Mouse (Mus musculus): Measurements from ENCODE around the gene Isca1.
"Not testable (repeated sequence)": the region's sequence is repeated elsewhere in the genome, so short reads cannot be mapped to it uniquely, and the experiment has no call there.

Isca1 gene

DNA sequence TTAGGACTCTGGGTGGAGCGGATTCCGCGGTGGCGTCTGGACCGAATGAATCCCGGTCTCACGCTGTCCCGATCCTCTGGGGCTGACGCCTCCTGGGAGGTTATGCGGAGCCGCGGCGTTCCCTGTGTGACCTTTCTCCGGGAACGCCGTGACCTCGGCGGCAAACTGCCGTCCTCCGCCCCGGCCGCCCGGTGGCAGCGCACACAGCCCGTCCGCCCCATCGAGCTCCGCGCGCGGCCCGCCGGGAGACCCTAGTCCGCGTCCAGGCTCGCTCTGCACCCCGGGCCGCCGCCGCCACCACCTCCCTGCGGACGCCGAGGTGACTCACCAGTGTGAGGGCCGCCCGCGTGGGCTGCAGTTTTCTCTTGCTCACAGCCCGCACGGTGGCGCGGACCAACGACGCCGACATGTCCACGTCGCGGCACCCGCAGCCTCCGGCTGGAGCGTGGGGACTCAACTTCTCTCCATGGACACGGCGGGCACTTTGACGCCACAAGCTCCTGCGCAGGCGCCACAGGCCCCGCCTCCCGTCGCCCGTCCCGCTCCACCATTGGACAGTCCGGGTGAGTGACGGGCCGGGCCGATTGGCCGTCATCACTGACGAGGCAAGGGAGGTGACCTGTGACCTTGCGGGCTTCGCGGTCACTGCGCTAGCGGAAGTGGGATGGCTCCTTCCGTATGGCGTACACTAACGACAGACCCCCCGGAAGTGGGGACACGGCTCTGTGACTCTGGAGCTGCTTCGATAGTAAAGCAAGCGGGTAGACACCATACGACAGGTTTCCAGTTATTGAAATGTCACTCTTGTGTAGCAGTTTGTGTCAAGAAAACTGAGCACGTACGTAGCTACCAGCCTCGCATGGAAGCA lies at the start of gene Isca1:
Gene Isca1 (minus strand): TSS at position 515 of the 868 bp plus-strand sequence.
- peak; percentile 99 to 100 for DNase-seq (ENCODE audit: low spot score in 2 of 2)

DNA sequence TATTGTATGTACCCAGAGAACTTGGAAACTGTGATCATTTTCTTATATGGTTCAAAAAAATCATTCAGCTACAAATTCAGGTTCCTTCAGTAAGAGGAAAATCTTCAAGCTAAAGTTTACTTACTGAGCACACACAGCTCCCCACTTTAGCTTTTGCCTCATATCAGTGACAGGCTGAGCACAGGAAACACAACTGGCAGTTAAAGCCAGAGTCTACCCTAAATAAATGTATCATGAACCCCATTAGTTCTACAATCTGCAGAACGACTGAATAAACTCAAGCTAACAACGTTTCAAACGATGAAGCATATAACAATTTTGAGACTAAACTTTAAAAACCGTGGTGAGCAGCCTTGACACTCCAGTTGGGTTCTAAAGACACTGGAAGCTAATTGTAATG lies 47.7 kb upstream of the Isca1 start:
- no peak for DNase-seq (ENCODE audit: low spot score in 2 of 2)

DNA sequence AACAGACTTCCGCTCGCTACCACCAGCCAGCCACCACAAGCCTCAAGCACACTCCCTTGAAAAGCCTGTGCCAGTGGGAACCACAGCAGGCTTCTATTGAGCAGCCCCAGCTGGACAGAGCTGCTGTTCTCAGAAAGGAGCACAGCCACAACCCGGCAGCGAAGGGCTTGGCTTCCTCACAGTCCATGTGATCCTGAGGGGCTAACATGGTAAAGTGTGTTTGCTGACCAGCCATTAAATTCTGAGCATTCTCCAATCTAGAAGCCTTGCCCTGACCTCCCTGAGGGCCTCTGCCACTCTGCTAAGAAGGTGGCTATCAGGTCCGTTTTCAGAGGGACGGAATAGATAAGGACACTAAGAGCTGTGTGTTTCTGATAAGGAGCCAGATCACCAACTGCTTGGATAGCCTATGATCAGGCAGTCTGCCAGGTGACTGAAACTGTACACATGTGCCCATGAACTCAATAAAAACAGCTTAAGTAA lies 44.5 kb upstream of the Isca1 start:
- DNase-seq (ENCODE audit: low spot score in 2 of 2): no peak

DNA sequence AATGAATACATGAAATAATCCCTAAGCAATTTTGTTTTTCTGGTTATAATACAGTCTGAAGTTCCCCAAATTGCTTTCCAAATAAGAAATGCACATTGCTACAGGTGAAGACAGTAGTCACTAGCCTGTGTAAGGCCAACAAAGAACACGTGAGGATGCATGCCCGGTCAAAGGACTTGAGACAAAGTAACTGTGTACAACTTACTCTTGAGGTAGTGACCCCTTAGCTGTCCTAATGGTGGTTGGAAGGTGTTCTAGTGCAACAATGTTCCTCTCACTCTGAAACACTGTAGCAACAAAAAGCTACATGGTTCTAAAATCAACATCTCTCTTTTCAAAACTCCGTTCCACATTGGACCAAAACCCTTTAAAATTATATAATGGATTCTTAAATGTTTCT lies 42.0 kb upstream of the Isca1 start:
- no peak for DNase-seq (ENCODE audit: low spot score in 2 of 2)

DNA sequence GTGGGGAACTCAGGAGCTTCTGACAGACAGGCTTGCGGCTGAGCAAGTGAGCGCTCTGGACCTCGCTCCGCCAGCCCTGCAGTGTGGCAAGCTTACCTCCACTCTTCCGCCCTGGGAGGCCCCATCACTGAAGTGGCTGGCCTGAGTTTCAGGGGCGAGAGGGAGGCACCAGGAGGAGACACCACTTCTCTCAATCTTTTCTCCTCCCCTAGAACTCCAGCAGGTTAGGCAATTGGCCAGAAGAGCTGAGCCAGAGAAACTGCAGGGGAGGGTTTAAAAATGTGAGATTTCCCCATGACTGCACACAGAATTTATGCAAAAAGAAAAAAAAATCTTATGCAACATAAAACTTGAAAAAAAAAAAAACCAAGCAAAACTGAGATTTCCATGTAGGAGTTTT lies 31.4 kb upstream of the Isca1 start:
- no peak for DNase-seq (ENCODE audit: low spot score in 2 of 2)

DNA sequence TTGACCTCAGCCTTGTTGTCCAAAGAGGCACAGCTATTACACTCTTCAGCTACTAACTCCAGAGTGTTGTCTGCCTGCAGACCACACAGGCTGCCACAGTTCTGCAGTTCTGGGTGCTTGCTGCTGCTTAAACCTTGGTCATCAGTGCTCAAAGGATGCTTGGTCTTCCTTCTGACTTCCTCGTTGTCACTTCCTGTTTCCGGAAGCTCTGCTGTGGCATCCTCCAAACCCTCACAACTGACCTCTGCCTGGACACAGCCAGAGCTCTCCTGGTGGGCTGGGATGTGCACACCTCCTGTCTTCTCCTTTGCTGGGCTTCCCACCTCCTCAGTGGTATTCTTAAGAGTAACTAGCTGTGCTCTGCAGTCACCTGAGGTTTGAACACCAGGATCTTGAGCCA lies 30.5 kb upstream of the Isca1 start:
- DNase-seq (ENCODE audit: low spot score in 2 of 2): no peak

DNA sequence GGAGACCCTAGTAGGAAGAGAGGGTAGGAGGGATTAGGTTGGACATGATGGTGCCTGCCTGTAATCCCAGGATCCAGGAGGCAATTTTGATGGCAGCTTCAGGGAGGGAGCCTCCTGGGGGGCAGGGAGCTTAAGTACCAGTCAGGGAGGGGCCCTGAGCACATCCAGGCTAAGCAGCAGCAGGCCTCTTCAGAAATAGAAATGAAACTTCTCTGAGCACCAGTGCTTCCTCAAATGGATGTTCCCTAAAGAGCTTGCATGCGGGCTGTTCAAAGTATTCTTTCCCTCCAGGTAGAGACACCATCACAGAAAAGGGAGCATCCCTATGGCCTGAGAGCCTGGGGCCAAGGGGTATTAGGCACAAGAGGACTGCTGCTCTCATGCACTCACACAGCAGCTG lies 28.7 kb upstream of the Isca1 start:
- DNase-seq (ENCODE audit: low spot score in 2 of 2): no peak

DNA sequence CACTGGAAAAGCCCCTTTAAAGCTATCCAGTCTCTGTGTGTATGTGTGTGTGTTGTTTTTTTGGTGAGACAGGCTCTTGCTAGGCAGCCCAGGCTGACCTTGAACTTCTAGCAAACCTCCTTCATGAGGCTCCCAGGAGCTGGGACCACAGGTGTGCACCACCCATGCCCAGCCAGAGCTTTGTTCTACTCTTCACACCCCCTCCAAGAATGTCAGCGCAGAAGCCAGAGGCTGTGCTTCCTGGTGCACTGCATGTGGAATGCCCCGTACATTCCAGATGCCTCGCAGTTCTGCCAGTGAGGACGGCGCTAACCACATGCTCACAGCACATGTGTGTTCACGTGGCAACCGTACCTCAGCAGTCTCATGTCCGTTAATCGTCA lies 26.8 kb upstream of the Isca1 start:
- no peak for DNase-seq (ENCODE audit: low spot score in 2 of 2)

DNA sequence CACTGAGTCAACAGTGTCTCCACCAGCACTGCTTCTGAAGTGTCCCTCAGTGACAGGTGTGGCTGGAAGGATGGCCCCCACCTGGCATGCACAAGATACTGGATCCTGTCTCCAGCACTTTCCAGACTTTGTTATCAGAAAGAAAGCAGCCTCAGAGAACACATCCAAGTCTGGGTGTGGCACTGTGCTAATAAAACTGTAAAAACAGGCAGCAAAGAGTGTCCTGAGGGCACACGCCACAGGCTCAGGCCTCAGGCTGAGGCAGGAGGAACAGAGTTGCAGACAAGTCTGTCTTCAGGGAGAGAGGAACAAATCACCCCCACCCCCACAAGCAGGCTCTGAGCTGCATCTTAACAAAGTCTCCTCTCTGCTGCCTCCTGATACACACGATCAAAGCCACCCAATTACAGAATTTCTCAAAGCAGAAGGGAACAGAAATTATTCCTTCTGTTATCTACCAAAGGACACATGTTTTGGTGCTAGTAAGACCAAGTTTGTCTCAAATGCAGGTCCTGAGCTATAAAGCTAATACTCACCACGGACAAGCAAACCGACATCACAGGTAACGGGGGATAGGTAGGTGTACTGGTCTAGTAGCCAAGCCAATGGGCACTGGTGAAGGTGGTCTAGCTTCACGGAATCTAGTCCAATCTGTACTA lies 26.3 kb upstream of the Isca1 start:
- no peak for DNase-seq (ENCODE audit: low spot score in 2 of 2)

DNA sequence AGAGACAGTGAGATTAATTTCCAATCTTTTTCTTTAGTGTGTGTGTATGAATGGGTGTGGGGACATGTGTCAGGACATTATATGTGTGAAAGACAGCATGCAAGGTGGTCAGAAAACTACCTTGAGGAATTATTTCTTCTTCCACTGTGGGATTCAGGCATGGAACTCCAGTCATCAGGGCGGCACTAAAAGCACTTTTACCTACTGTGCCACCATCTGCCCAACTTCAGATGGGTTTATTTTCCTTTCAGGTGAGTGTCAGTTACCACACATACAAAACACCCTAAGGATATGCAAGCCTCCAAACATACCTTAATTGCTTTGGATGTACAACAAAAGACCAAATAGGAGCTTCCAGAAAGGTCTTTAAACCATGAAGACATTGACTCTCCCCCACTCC lies 25.2 kb upstream of the Isca1 start:
- no peak for DNase-seq (ENCODE audit: low spot score in 2 of 2)

DNA sequence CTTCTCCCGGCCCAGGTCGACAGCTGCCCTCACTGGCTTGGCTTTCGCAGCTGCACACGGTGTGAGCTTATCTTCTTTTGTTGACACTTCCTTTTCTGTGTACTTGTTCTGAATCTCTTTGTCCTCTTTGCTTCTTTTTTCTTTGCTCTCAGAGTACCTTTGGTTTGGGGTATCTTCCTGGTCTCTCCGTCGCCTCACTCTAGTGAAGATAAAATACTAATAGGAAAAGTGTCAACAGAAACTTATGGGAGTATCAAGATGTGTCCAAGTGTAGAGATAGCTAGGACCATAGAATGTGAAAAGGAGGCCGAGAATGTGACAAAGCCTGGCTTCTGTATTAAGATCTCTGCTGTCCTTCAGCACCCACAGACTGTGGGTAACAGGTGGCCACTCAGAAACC lies 12.5 kb upstream of the Isca1 start, which contains the start of gene Gm49354:
Gene Gm49354 (minus strand): TSS at position 101 of the 400 bp plus-strand sequence.
- no peak for DNase-seq (ENCODE audit: low spot score in 2 of 2)

DNA sequence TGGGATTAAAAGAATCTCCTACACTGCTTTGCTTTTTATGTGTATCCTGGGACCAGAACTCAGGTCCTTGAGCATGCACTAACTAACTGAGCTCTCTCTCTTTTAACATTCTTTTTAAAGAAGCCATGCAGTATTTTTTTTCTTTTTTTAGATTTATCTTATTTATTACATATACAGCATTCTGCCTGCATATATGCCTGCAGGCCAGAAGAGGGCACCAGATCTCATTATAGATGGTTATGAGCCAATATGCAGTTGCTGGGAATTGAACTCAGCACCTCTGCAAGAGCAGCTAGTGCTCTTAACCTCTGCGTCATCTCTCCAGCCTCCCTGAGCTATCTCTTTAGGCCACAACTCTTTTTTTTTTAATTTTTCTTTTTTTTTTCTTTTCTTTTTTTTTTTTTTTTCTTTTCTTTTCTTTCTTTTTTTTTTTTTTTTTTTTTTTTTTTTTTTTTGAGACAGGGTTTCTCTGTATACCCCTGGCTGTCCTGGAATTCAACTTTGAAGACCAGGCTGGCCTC lies 10.2 kb upstream of the Isca1 start:
- DNase-seq (ENCODE audit: low spot score in 2 of 2): not testable (repeated sequence)

DNA sequence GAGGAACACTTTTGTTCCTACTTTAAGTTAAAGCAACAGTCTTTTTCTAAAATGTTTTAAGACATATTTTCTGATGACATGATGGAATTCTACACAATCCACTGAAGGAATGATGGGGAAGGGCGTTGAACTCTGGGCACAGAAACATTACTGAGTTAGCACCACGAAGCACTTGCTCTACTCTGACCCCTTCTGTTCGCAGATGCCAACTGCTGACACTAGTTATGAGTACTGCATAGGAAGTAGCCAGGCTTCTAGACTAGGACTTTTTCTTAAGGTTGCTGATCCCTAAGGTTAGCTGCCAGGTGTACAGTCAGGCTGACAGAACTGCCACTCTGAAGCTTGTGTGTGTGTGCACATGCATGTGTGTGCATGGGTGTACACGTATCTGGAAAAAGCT lies 9.6 kb upstream of the Isca1 start:
- DNase-seq (ENCODE audit: low spot score in 2 of 2): no peak

DNA sequence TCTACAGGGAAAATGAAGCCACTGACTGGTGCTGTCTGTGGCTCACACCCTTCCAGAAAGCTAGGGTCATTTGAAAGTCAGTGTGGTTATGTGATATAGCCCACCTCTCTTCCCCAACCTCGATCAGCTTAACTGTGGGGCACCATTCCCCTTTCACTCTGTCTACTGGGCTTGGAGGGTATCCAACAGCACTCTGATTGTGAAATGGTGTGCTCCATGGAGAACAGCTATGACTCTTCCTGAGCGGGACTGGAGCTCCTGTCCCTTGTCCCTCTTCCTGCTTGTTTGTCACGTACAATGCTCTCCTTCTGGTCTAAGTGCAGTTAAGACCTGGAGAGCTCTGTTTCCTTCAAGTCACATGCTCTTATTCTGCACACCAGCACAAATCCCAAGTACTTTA lies 5.6 kb upstream of the Isca1 start:
- no peak for DNase-seq (ENCODE audit: low spot score in 2 of 2)

DNA sequence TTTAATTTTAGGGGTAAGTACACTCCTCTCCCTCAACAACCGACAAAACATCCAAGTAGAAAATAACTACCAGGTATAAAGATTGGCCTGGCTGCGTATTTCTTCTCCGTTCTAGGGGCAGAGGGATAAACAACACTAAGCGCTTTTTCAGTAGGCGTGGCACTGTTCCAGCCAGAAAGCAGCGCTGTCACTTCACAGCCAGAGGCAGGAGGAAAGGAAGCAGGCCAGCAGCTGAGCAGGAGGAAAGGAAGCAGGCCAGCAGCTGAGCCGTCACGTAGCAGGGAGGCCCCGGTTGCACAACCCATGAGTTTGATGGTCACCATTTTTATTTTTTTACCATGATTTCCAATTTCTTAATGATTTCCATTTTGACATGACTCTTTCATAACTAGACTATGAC lies 1.6 kb upstream of the Isca1 start:
- DNase-seq (ENCODE audit: low spot score in 2 of 2): peak in 1 of 2 experiments; percentile 39

DNA sequence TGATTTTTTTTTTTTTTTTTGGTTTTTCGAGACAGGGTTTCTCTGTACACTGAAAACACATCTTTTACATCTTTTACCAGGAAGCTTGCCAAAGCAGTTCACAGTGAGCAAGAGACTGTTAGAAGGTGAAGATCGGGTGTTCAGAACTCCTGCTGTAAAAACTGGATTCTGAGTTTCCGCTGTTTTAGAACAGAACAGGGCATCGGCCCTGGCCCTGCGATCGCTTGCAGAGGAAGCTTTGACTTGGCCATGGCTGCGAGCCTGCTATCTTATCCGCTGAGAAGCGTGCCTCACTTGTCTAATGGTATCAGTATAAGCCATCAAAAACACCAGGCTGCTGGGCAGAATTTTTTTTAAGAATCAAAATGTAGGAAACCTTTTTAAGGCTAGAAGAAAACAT lies 1.2 kb upstream of the Isca1 start:
- no peak for DNase-seq (ENCODE audit: low spot score in 2 of 2)

DNA sequence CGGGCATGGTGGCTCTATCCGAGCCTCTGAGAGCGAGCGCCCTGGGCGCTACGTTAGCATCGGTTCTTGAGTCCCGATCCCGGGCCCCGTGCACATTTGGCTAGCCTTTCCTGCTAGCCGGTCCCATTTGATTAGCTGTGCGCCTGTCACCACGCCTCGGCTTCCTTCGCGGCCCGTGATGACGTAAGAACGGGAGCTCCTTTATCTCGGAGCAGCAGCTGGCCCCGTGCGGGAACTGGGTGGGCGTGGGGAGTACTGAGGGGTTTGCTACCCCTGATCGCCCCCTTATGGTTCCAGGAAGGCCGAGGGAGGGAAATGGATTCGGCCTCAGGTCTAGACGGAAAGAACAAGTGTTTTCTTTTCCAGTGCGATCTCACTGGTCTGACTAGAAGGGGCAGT lies 553 bp upstream of the Isca1 start:
- DNase-seq (ENCODE audit: low spot score in 2 of 2): peak; percentile 79 to 86

DNA sequence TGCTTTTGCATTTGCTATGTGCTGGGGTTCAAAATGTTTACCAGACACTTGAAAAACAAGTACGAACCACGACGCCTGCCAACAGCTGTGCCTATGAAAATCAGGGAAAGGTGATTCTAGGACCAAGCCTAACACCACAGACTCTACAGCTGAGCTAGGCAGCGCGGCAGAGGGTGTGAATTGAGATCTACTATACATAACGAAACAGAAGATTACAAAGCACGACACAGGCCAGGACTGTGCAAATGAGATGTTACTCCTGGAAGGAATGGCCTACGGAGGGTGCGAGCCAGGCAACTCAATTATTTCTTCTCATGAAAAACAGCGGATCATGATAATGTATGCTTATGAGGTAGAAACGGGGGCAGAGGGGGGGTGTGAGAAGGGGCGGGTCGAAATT lies 1.1 kb downstream of the Isca1 start:
- DNase-seq (ENCODE audit: low spot score in 2 of 2): no peak

DNA sequence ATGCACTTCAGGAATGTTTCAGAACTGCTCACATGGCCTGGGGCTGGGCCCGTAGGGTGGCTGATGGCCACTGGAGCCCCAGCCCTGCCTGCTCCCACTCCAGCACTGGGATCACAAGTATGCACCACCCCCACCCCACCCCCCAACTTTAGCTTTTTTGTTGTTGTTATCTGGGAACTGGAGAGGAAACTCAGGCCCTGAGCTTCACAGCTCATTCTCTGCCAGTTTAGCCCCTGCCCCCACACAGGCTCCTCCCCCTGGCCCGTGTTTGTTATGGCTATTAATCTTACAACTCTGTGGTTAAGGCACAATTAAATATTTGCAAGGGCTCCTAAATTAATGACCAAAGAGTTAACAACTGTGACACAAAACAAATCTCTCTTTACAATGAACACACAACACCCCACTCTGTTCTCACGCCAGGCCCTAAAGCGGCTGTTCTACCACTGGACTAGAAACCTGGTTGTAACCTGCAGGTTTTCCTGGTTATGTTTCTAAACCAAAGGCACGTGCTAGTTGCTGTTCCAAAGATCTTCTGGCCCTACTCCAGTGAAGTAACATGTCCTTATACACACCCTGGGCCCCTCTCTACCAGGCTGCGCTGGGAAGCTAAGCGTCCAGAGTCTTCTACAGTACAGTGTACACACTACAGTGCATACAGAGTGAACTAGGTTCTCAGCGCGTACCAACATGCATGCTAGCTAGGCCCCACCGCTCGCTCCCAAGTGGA lies 2.7 kb downstream of the Isca1 start:
- DNase-seq (ENCODE audit: low spot score in 2 of 2): no peak

DNA sequence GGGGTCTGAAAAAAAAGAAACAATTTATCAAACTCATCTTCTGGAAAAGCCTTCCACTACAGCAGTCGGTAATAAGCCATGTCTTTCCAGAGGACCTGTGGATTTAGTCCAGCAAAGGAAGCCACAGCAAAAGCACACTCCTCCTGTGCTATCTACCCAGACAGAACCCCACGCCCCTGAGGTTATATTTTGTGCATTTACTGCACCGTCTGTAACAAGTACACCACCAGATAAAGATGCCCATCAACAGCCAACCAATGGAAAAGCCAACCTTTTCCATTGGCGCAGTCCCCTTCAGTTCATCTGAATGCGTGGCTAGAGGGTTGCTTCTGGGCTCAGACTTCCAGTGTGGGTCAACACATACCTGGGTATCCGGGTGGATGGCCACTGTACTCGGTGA lies 6.8 kb downstream of the Isca1 start:
- no peak for DNase-seq (ENCODE audit: low spot score in 2 of 2)

DNA sequence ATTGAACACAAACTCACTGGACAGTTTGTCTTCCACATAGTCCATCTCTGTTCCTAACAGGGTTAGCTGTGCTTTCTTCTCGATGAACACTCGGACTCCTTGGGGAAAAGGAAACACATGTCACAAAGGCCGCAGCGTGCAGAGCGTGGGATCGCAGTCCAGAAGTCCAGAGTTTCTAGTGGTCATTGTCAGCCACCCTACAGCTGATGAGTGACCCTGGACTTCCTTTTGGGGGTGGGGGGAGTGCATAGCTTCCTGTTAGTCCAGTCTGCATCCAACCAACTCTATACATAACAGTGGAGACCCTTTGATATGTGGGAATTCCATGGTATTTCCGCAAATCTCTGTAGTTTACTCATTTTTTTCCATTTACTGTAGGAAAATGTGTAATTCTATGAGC lies 12.7 kb downstream of the Isca1 start:
- no peak for DNase-seq (ENCODE audit: low spot score in 2 of 2)

DNA sequence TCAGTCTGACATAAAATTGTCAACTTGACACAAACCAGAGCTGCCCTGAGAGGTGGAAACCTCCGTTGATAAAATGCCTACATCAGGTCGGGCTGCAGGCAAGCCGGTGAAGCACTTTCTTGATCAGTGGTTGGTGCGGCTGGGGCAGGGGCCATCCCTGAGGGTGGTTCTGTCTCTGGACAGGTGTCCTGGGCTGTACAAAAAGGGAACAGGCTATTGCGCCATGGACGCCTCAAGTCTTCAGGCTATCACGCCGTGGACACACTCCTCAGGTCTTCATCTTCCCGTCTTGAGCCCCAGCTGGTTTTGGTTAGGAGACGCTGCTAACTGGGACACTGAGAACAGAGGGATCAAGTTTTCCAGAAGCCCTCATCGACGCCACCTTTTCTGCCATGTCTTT lies 19.3 kb downstream of the Isca1 start:
- DNase-seq (ENCODE audit: low spot score in 2 of 2): no peak

Measured in frontal cortex, postnatal 14 days (tissue).